Mouse (Mus musculus): ENCODE data around the gene Gm8947. TPM values are rescaled to one million over a fixed set of nuclear protein-coding genes. Genes with fewer than 3 reads are reported as not detected.
"Not testable (repeated sequence)": the region's sequence is repeated elsewhere in the genome, so short reads cannot be mapped to it uniquely, and the experiment has no call there.

Gene Gm8947
- 0.27 TPM in 1 of 2 replicates, not detected in the other for polyA plus RNA-seq (2014; fragmentation: Nextera tagmentation; extraction: Ambion mirVana)

DNA sequence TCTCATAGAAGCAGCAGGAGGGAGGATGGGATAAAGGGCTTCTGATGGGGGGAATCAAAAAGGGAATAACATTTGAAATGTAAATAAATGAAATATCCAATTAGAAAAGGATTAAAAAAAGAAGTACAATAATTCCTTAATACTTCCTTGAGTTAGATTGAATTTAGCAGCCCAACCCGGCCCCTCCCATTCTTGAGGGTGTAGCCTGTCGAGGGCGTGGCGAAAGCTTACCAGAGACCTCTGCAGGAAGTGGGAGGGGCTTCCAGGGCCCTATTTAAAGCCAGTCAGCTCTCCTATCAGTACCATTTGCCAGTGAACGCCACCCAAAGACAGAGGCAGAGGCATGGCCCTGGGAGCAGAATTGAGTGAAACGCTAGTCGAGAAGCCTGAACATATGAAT, at the start of gene Gm8947:
Gene Gm8947 (plus strand): TSS at position 302 of the 400 bp plus-strand sequence.
- not testable (repeated sequence) for H3K4me1 ChIP-seq (replicated peaks; ENCODE audit: control insufficient read depth, insufficient read depth, low read length); ATAC-seq (ENCODE audit: low FRiP score); H3K27me3 ChIP-seq (ENCODE audit: control insufficient read depth, insufficient read depth, low read length); H3K4me3 ChIP-seq (ENCODE audit: low read depth, low read length); H3K9ac ChIP-seq (ENCODE audit: low read depth, low read length); H3K4me2 ChIP-seq (replicated peaks; ENCODE audit: low read depth, low read length); DNase-seq (ENCODE audit: low spot score); H3K36me3 ChIP-seq (ENCODE audit: control insufficient read depth, insufficient read depth, low read length); H3K27ac ChIP-seq (ENCODE audit: low read depth, low read length); H3K9me3 ChIP-seq (ENCODE audit: control insufficient read depth, low read length)
- WGBS = no CpG with 5 or more reads among the region's 7 CpGs

DNA sequence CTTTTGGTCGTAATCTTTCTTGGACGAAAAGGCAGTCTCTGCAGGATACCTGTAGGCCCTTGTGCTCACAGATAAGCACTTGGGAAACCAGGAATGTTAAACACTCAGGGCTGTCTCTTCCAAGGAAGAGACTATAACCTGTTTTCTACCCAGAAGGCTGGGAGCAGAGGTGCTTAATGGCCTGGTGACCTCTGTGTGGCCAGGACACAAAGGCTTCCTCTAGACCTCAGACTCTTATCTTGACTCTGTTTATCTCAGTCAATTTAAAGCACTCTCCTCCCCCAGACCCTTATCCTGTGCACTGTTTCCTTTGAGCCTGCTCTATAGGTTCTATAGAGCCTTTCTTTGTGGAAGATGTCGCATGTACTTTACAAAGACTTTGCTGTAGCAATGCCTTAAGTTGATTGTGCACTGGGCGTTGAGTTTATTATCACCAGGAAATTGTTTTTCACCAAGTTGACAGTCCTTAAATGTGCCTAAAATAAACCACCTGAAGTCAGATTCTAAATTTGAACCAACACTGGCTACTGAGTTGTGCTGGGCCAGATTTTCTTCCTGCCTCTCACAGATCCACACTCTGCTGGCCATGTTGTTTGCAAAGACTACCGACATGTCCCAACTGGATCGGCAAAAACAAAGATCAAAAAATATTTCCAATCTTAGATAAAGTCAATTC, 47.6 kb upstream of the Gm8947 start:
- H3K4me1 ChIP-seq (replicated peaks; ENCODE audit: control insufficient read depth, insufficient read depth, low read length) = no peaks in the 10 kb centered on the region
- DNase-seq (ENCODE audit: low spot score) = no peak
- no peak overlapping the region for H3K27ac ChIP-seq (ENCODE audit: low read depth, low read length)
- no peaks in the 10 kb centered on the region for H3K9me3 ChIP-seq (ENCODE audit: control insufficient read depth, low read length)
- H3K27me3 ChIP-seq (ENCODE audit: control insufficient read depth, insufficient read depth, low read length) = no peaks in the 10 kb centered on the region
- no peak for ATAC-seq (ENCODE audit: low FRiP score)
- H3K4me2 ChIP-seq (replicated peaks; ENCODE audit: low read depth, low read length) = no peak overlapping the region
- no peak overlapping the region for H3K9ac ChIP-seq (ENCODE audit: low read depth, low read length)
- H3K36me3 ChIP-seq (ENCODE audit: control insufficient read depth, insufficient read depth, low read length) = no peaks in the 10 kb centered on the region
- 85% methylated on average over 6 of the region's 6 CpGs for WGBS
- no peak overlapping the region for H3K4me3 ChIP-seq (ENCODE audit: low read depth, low read length)

DNA sequence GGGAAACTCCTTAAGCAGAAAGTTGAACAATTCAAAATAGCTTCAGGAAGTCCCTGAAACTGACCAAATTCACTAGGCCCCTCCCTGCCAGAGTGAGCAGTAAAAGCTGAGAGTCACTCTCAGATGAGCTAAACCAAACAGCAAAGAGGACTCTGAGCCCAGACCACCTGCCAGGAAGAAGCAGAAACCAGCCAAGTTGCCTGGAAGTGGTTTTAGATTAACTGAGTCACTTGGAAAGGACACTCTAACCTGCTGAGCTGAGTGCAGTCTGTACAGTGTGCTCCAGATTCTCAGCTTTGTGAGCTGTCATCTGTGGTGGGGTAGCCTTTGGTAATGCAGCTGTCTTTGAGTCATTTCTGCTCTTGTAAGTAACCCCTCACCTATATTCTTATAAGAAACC, 44.4 kb upstream of the Gm8947 start:
- DNase-seq (ENCODE audit: low spot score) (no peak), ATAC-seq (ENCODE audit: low FRiP score) (no peak)
- Histone ChIP-seq H3K9me3 (ENCODE audit: control insufficient read depth, low read length) (no peaks in the 10 kb centered on the region), H3K4me1 (replicated peaks; ENCODE audit: control insufficient read depth, insufficient read depth, low read length) (no peaks in the 10 kb centered on the region), H3K9ac (ENCODE audit: low read depth, low read length) (no peak overlapping the region), H3K36me3 (ENCODE audit: control insufficient read depth, insufficient read depth, low read length) (no peaks in the 10 kb centered on the region), H3K4me3 (ENCODE audit: low read depth, low read length) (no peak overlapping the region), H3K27ac (ENCODE audit: low read depth, low read length) (no peak overlapping the region), H3K4me2 (replicated peaks; ENCODE audit: low read depth, low read length) (no peak overlapping the region), H3K27me3 (ENCODE audit: control insufficient read depth, insufficient read depth, low read length) (no peaks in the 10 kb centered on the region)

GRCm38 (mm10) chr1:151150211-151150610, 42.0 kb upstream of the Gm8947 start:
- Histone ChIP-seq H3K27me3 (ENCODE audit: control insufficient read depth, insufficient read depth, low read length) (no peaks in the 10 kb centered on the region), H3K4me1 (replicated peaks; ENCODE audit: control insufficient read depth, insufficient read depth, low read length) (no peaks in the 10 kb centered on the region), H3K9me3 (ENCODE audit: control insufficient read depth, low read length) (no peaks in the 10 kb centered on the region), H3K27ac (ENCODE audit: low read depth, low read length) (no peak overlapping the region), H3K4me2 (replicated peaks; ENCODE audit: low read depth, low read length) (no peak overlapping the region), H3K4me3 (ENCODE audit: low read depth, low read length) (no peak overlapping the region), H3K9ac (ENCODE audit: low read depth, low read length) (no peak overlapping the region), H3K36me3 (ENCODE audit: control insufficient read depth, insufficient read depth, low read length) (no peaks in the 10 kb centered on the region)
- DNase-seq (ENCODE audit: low spot score) = no peak
- ATAC-seq (ENCODE audit: low FRiP score) = no peak
- 89% methylated on average over 7 of the region's 7 CpGs for WGBS

GRCm38 (mm10) chr1:151151089-151151488, 41.1 kb upstream of the Gm8947 start:
- ATAC-seq (ENCODE audit: low FRiP score) = no peak
- WGBS = 69% methylated on average over 2 of the region's 2 CpGs

GRCm38 (mm10) chr1:151153056-151153652, 39.0 kb upstream of the Gm8947 start:
- no peaks in the 10 kb centered on the region for H3K4me1 ChIP-seq (replicated peaks; ENCODE audit: control insufficient read depth, insufficient read depth, low read length)
- no peak overlapping the region for H3K27ac ChIP-seq (ENCODE audit: low read depth, low read length)
- ATAC-seq (ENCODE audit: low FRiP score) = no peak
- H3K9ac ChIP-seq (ENCODE audit: low read depth, low read length) = no peak overlapping the region
- no peak for DNase-seq (ENCODE audit: low spot score)
- no peaks in the 10 kb centered on the region for H3K36me3 ChIP-seq (ENCODE audit: control insufficient read depth, insufficient read depth, low read length)
- no peak overlapping the region for H3K4me2 ChIP-seq (replicated peaks; ENCODE audit: low read depth, low read length)
- H3K9me3 ChIP-seq (ENCODE audit: control insufficient read depth, low read length) = no peaks in the 10 kb centered on the region
- no peak overlapping the region for H3K4me3 ChIP-seq (ENCODE audit: low read depth, low read length)
- H3K27me3 ChIP-seq (ENCODE audit: control insufficient read depth, insufficient read depth, low read length) = no peaks in the 10 kb centered on the region
- WGBS = 92% methylated on average over 6 of the region's 6 CpGs

More at GRCm38 (mm10) chr1:151151089-151151488, 41.1 kb upstream of the Gm8947 start:
- no peaks in the 10 kb centered on the region for H3K36me3 ChIP-seq (ENCODE audit: control insufficient read depth, insufficient read depth, low read length)
- H3K9ac ChIP-seq (ENCODE audit: low read depth, low read length) = no peak overlapping the region
- H3K9me3 ChIP-seq (ENCODE audit: control insufficient read depth, low read length) = no peaks in the 10 kb centered on the region
- H3K27ac ChIP-seq (ENCODE audit: low read depth, low read length) = no peak overlapping the region
- DNase-seq (ENCODE audit: low spot score) = no peak
- no peak overlapping the region for H3K4me3 ChIP-seq (ENCODE audit: low read depth, low read length)
- no peak overlapping the region for H3K4me2 ChIP-seq (replicated peaks; ENCODE audit: low read depth, low read length)
- H3K4me1 ChIP-seq (replicated peaks; ENCODE audit: control insufficient read depth, insufficient read depth, low read length) = no peaks in the 10 kb centered on the region
- H3K27me3 ChIP-seq (ENCODE audit: control insufficient read depth, insufficient read depth, low read length) = no peaks in the 10 kb centered on the region

DNA sequence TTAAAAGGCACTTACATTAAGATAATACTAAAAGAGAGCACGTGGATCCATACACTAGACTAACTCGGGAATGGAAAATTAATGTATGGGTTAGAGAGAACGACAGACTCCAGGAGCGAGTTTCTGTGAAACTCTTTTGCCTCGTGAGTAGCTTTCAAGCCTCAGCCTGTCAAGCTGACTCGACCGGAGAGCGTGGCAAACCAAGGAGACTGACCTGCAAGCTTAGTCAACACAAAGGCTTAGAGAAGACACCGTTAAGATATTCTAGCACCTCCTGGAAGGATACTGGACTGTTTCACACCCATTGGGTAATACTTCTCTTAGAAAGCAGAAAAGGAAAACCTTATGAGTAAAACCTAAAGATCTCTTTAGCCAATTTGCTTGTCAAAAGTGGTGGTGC, 38.0 kb upstream of the Gm8947 start:
- not testable (repeated sequence) for H3K4me2 ChIP-seq (replicated peaks; ENCODE audit: low read depth, low read length); H3K27ac ChIP-seq (ENCODE audit: low read depth, low read length); H3K4me1 ChIP-seq (replicated peaks; ENCODE audit: control insufficient read depth, insufficient read depth, low read length); H3K4me3 ChIP-seq (ENCODE audit: low read depth, low read length); DNase-seq (ENCODE audit: low spot score); H3K9me3 ChIP-seq (ENCODE audit: control insufficient read depth, low read length); ATAC-seq (ENCODE audit: low FRiP score); H3K36me3 ChIP-seq (ENCODE audit: control insufficient read depth, insufficient read depth, low read length); H3K27me3 ChIP-seq (ENCODE audit: control insufficient read depth, insufficient read depth, low read length); H3K9ac ChIP-seq (ENCODE audit: low read depth, low read length)
- 95% methylated on average over 9 of the region's 9 CpGs for WGBS

DNA sequence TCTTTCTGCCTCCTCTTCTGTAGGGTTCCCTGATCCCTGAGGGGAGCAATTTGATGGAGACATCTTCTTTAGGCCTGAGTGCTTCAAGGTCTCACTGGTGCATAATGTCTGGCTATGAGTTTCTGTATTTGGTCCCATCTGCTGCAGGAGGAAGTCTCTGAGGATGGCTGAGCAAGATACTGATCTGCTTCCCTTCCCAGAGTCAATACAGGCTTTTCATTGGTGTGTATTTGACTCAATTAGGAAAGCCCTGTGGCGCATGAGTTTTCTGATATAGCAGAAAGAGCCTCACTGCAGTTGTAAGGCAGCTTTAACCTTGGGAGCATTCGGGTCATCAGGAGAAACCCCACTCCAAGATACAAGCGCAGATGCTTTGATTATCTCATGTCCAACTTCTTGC, 36.0 kb upstream of the Gm8947 start:
- 88% methylated on average over 3 of the region's 3 CpGs for WGBS
- DNase-seq (ENCODE audit: low spot score) = no peak
- no peaks in the 10 kb centered on the region for H3K4me1 ChIP-seq (replicated peaks; ENCODE audit: control insufficient read depth, insufficient read depth, low read length)

More for the DNA sequence above, 36.0 kb upstream of the Gm8947 start:
- no peak for ATAC-seq (ENCODE audit: low FRiP score)
- no peaks in the 10 kb centered on the region for H3K36me3 ChIP-seq (ENCODE audit: control insufficient read depth, insufficient read depth, low read length)
- H3K9ac ChIP-seq (ENCODE audit: low read depth, low read length) = no peak overlapping the region
- H3K27ac ChIP-seq (ENCODE audit: low read depth, low read length) = no peak overlapping the region
- no peak overlapping the region for H3K4me3 ChIP-seq (ENCODE audit: low read depth, low read length)
- H3K4me2 ChIP-seq (replicated peaks; ENCODE audit: low read depth, low read length) = no peak overlapping the region
- H3K27me3 ChIP-seq (ENCODE audit: control insufficient read depth, insufficient read depth, low read length) = no peaks in the 10 kb centered on the region
- no peaks in the 10 kb centered on the region for H3K9me3 ChIP-seq (ENCODE audit: control insufficient read depth, low read length)
